Mouse (Mus musculus): ENCODE results near the gene Gm20604.

DNA sequence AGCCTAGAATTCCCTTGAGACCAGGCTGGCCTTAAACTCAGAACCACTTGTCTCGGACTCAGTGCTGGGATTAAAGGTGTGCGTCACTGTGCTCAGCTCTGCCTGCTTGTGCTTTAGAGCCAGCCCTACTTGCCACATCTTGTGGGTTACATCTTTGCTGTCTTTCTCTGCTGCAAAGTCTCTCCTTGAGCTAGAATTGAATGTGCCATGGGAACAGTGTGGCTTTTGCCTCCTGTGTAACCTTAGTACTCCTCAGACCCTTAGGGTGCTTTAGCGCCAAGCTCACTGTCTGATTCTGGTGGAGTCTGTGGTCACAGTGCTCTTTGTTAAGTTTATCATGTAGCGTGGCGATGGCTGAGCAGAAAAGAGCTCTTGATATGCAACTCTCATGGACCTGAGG lies 14.2 kb upstream of the Gm20604 start:
- no peak for TF ChIP-seq CTCF (conservative IDR thresholded peaks at IDR 0.05; ENCODE audit: low read length)
- TF ChIP-seq NANOG (IDR thresholded peaks at IDR 0.05; ENCODE audit: borderline replicate concordance, low read length) = no peak
- no peak for TF ChIP-seq POU5F1 (IDR thresholded peaks at IDR 0.05; ENCODE audit: borderline replicate concordance, low read length)
